Mouse (Mus musculus) kidney, embryonic 15.5 days (tissue): Measurements from ENCODE around the gene Hoxb3. TPM values are rescaled to one million over a fixed set of nuclear protein-coding genes. Genes with fewer than 3 reads are reported as not detected.

ENCODE experiments used
- ATAC-seq: fragments of 200-750 bp; cut with Nextera tagmentation; replicated peaks from 2 replicates; pipeline ENCODE4 v1.8.0; 2017; ENCODE audit warnings: moderate TSS enrichment; ENCODE audit not compliant: low FRiP score
- H3K27ac ChIP-seq: fragments of 300-500 bp; sonication (generic); 2 replicates; pipeline ENCODE4 v1.5.1; 2015; ENCODE audit warnings: mild to moderate bottlenecking, inconsistent platforms
- H3K27me3 ChIP-seq: fragments of 300-500 bp; sonication (generic); 2 replicates; pipeline ENCODE4 v1.6.1; 2015; ENCODE audit warnings: inconsistent platforms
- H3K36me3 ChIP-seq: fragments of 300-500 bp; sonication (generic); 2 replicates; pipeline ENCODE4 v1.6.1; 2015; ENCODE audit warnings: inconsistent platforms
- H3K4me1 ChIP-seq: fragments of 300-500 bp; sonication (generic); 2 replicates; pipeline ENCODE4 v1.6.1; 2015; ENCODE audit warnings: inconsistent platforms
- H3K4me2 ChIP-seq: fragments of 300-500 bp; sonication (generic); 2 replicates; pipeline ENCODE4 v1.6.1; 2015; ENCODE audit warnings: moderate library complexity, mild to moderate bottlenecking, inconsistent platforms
- H3K4me3 ChIP-seq: fragments of 300-500 bp; sonication (generic); replicated peaks from 2 replicates; pipeline ENCODE4 v1.5.1; 2015; ENCODE audit warnings: mild to moderate bottlenecking, inconsistent platforms
- H3K9ac ChIP-seq: fragments of 300-500 bp; sonication (generic); 2 replicates; pipeline ENCODE4 v1.6.1; 2015; ENCODE audit warnings: mild to moderate bottlenecking, inconsistent platforms
- H3K9me3 ChIP-seq: fragments of 300-500 bp; sonication (generic); replicated peaks from 2 replicates; pipeline ENCODE4 v1.6.1; 2016; ENCODE audit warnings: inconsistent platforms
- WGBS: fragments of 180-500 bp; shearing (Covaris S2); methylation state at CpG from one replicate; pipeline ENCODE4 v1.1.7; 2015; ENCODE audit warnings: mixed read lengths; 5-methylcytosine and 5-hydroxymethylcytosine counted together
- polyA plus RNA-seq: library from polyadenylated mRNA; unstranded; fragments of >200 nt; fragmentation: Nextera tagmentation; extraction: Ambion mirVana; gene quantifications from 2 replicates; pipeline ENCODE4 v1.2.1, GENCODE M21; 2015

Hoxb3 gene
- polyA plus RNA-seq, 1 experiment from 2014 or later, result 4.5 TPM

DNA sequence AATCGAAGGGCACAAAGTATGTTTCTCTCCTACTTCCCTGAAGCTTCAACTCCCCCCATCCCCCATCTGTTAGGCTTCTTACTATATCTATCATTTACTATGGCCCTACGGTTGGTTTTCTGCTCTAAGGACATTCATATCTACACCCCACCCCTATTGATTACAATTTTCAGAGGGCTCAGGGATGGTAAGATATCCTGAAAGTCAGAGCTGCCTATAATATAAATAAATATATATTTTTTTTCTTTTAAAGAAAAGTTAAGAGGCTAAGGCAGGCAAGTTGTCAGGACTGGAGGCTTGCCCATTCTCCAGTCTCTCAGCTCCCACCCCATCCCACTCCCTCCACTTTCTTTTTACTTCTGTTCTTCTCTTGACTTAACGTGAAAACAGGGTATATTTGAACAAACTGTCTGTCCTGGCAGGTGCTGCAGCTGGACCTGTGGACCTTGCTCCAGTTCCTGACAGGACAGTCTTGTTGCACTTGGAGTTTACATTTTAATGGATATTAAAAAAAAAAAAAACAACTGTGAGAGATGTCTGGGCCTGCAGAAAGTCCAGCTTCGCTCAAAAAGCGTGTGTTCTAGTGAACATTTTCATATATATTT lies 23.9 kb downstream of the Hoxb3 start:
- peak overlapping the region; percentile 76 for H3K4me2 ChIP-seq
- peaks cover 22% of the 10 kb centered on the region for H3K36me3 ChIP-seq
- H3K4me1 ChIP-seq, result peaks cover 93% of the 10 kb centered on the region
- peak overlapping the region; percentile 100 for H3K27ac ChIP-seq
- WGBS, result 42% methylated on average over 5 of the region's 5 CpGs
- no peak for ATAC-seq
- H3K4me3 ChIP-seq, result no peak overlapping the region
- H3K9ac ChIP-seq, result no peak overlapping the region
- no peaks in the 10 kb centered on the region for H3K9me3 ChIP-seq
- H3K27me3 ChIP-seq, result no peaks in the 10 kb centered on the region

DNA sequence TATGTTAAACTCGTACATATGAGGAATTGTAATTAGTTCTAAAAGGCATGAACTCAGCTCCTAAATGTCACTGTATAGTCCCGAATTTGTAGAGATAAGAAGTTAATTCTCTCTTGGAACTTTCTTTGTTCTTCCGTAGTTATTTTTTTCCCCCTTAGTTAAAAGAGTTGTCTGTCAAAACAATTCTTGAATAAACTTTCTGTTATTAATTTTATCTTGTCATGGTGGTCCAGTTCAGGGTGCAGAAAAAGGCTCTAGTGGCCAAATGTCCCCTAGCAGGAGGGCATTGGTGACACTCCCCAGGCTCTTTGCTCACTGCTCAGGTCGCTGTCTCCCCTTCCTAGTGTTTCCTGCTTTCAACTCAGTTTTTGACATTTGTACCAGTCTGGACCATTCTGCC lies 24.6 kb downstream of the Hoxb3 start:
- ATAC-seq, result no peak
- no peaks in the 10 kb centered on the region for H3K9me3 ChIP-seq
- peak overlapping the region; percentile 49 for H3K4me2 ChIP-seq
- H3K9ac ChIP-seq, result no peak overlapping the region
- no peaks in the 10 kb centered on the region for H3K27me3 ChIP-seq
- peaks cover 86% of the 10 kb centered on the region for H3K4me1 ChIP-seq
- H3K27ac ChIP-seq, result peak overlapping the region; percentile 99
- 14% methylated on average over 4 of the region's 4 CpGs for WGBS
- peaks cover 22% of the 10 kb centered on the region for H3K36me3 ChIP-seq
- no peak overlapping the region for H3K4me3 ChIP-seq

GRCm38 (mm10) chr11:96348141-96348928 lies 25.2 kb downstream of the Hoxb3 start:
- peaks cover 22% of the 10 kb centered on the region for H3K36me3 ChIP-seq
- peak overlapping the region; percentile 94 for H3K9ac ChIP-seq
- no peak for ATAC-seq
- 11% methylated on average over 21 of the region's 21 CpGs for WGBS
- no peaks in the 10 kb centered on the region for H3K9me3 ChIP-seq
- H3K4me2 ChIP-seq, result peak overlapping the region; percentile 49
- H3K4me3 ChIP-seq, result peak overlapping the region; percentile 18; the same call in 1 of the 2 replicates
- H3K27me3 ChIP-seq, result no peaks in the 10 kb centered on the region
- H3K4me1 ChIP-seq, result peaks cover 80% of the 10 kb centered on the region
- H3K27ac ChIP-seq, result peak overlapping the region; percentile 99

GRCm38 (mm10) chr11:96348988-96349387 lies 25.9 kb downstream of the Hoxb3 start:
- H3K4me3 ChIP-seq, result peak overlapping the region; percentile 25; the same call in 1 of the 2 replicates
- 11% methylated on average over 3 of the region's 3 CpGs for WGBS
- no peaks in the 10 kb centered on the region for H3K9me3 ChIP-seq
- peaks cover 73% of the 10 kb centered on the region for H3K4me1 ChIP-seq
- H3K27ac ChIP-seq, result peak overlapping the region; percentile 99
- peak overlapping the region; percentile 94 for H3K9ac ChIP-seq
- peaks cover 22% of the 10 kb centered on the region for H3K36me3 ChIP-seq
- no peak for ATAC-seq
- H3K4me2 ChIP-seq, result peak overlapping the region; percentile 49
- H3K27me3 ChIP-seq, result no peaks in the 10 kb centered on the region

GRCm38 (mm10) chr11:96349491-96350340 lies 26.6 kb downstream of the Hoxb3 start:
- peak overlapping the region; percentile 25 for H3K4me3 ChIP-seq
- no peak; the same call in 1 of the 2 replicates for ATAC-seq
- H3K36me3 ChIP-seq, result peaks cover 16% of the 10 kb centered on the region
- H3K9me3 ChIP-seq, result no peaks in the 10 kb centered on the region
- peak overlapping the region; percentile 49 for H3K4me2 ChIP-seq
- peak overlapping the region; percentile 94 for H3K9ac ChIP-seq
- H3K27me3 ChIP-seq, result no peaks in the 10 kb centered on the region
- WGBS, result 3% methylated on average over 14 of the region's 14 CpGs
- peak overlapping the region; percentile 99 for H3K27ac ChIP-seq
- H3K4me1 ChIP-seq, result peaks cover 71% of the 10 kb centered on the region

- peaks cover 14% of the 10 kb centered on the region for H3K36me3 ChIP-seq
- no peak for ATAC-seq
- peaks cover 71% of the 10 kb centered on the region for H3K4me1 ChIP-seq
- H3K4me3 ChIP-seq, result peak within 1 kb of the TSS; percentile 68
- H3K9me3 ChIP-seq, result no peaks in the 10 kb centered on the region
- peak within 1 kb of the TSS; percentile 94 for H3K9ac ChIP-seq
- peak within 1 kb of the TSS; percentile 81 for H3K4me2 ChIP-seq
- 14% methylated on average over 2 of the region's 2 CpGs for WGBS
- H3K27ac ChIP-seq, result peak within 1 kb of the TSS; percentile 99
- H3K27me3 ChIP-seq, result no peaks in the 10 kb centered on the region
Observed at GRCm38 (mm10) chr11:96350341-96350624, 27.2 kb downstream of the Hoxb3 start, which contains the start of gene Hoxb2. Hoxb2 (plus strand) TSS chr11:96350525.

DNA sequence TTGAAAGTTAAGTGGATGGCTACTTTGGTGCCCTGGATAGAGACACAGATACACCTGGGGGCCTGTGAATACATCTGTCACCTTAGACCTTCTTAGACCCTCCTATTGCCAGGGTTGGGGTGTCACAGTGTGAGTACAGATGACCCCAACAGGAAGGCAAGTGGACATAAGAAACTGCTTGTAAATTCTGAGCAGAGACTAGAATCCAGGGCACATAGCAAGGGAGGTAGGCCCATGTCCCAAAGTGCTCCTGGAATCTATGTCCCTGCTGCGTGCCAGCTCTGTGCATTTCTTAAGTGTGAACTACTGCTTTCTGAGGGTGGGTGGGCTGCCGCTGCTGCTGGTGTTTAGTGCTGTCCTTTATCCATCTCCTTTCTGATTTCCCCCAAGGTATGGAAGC lies 27.7 kb downstream of the Hoxb3 start:
- peaks cover 11% of the 10 kb centered on the region for H3K36me3 ChIP-seq
- peak overlapping the region; percentile 81 for H3K4me2 ChIP-seq
- 32% methylated on average over 2 of the region's 2 CpGs for WGBS
- peaks cover 68% of the 10 kb centered on the region for H3K4me1 ChIP-seq
- H3K4me3 ChIP-seq, result peak overlapping the region; percentile 68; the same call in 1 of the 2 replicates
- peak overlapping the region; percentile 99 for H3K27ac ChIP-seq
- H3K9ac ChIP-seq, result peak overlapping the region; percentile 94
- ATAC-seq, result no peak
- no peaks in the 10 kb centered on the region for H3K27me3 ChIP-seq
- no peaks in the 10 kb centered on the region for H3K9me3 ChIP-seq

DNA sequence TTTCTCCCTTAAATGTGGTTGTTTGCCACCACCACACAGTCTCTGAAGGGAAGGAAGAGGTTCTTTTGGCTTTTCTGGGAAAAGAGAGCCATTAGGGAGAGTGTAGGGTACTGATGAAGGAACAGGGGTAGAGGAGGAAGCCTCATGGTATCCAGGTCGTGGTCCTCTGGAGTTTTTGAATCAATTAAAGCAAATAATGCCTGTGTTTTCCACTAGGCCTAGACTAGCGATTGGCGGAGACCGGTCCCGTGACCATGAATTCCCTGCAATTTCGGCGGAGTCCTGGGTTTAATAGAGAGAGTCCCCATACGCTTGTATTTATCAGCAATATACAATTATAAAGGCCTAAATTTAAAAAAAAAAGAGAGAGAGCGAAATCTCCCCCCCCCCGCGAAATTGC lies 28.2 kb downstream of the Hoxb3 start:
- peaks cover 68% of the 10 kb centered on the region for H3K4me1 ChIP-seq
- no peaks in the 10 kb centered on the region for H3K27me3 ChIP-seq
- 5% methylated on average over 11 of the region's 11 CpGs for WGBS
- H3K9me3 ChIP-seq, result no peaks in the 10 kb centered on the region
- peak overlapping the region; percentile 94 for H3K9ac ChIP-seq
- no peak for ATAC-seq
- H3K4me3 ChIP-seq, result peak overlapping the region; percentile 68
- H3K27ac ChIP-seq, result peak overlapping the region; percentile 99
- peaks cover 6% of the 10 kb centered on the region; the same call in 1 of the 2 replicates for H3K36me3 ChIP-seq
- peak overlapping the region; percentile 81 for H3K4me2 ChIP-seq

- 1% methylated on average over 21 of the region's 22 CpGs for WGBS
- Histone ChIP-seq H3K9me3 (no peaks in the 10 kb centered on the region), H3K4me1 (peaks cover 63% of the 10 kb centered on the region), H3K4me3 (peak overlapping the region; percentile 68), H3K36me3 (peaks cover under 1% of the 10 kb centered on the region; the same call in 1 of the 2 replicates), H3K9ac (peak overlapping the region; percentile 94), H3K27ac (peak overlapping the region; percentile 99), H3K27me3 (no peaks in the 10 kb centered on the region), H3K4me2 (peak overlapping the region; percentile 81)
- peak; percentile 31 for ATAC-seq
Observed at GRCm38 (mm10) chr11:96351831-96352230, 28.7 kb downstream of the Hoxb3 start.

DNA sequence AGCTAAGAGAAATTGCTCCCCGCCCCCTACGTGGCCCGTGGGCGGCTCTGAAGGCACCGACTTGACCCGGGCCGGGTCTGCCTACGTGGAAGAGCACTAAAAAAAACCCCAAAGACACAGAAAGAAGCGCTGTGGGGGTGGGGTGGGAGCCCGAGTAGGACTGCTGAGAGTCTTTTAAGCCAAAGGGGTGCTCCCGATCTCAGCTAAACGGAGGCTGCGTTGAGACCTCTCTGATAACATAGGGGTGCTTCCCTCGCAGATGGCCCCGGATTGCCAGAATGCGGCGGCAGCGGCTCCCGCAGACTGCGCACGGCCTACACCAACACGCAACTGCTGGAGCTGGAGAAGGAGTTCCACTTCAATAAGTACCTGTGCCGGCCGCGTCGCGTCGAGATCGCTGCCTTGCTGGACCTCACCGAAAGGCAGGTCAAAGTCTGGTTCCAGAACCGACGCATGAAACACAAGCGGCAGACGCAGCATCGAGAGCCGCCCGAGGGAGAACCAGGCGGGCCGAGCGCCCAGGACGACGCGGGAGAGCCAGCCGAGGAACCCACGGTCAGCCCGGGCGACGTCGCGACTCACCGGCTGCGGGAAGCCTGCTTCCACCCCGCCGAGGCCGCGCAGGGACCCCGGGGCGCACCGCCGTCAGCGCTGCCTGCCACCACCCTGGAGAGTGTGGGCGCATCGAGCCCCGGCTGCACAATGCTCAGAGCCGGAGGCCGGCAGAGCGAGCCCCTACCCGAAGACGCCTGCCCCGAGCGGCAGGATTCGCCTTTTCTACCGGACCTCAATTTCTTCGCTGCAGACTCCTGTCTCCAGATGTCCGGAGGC lies 29.8 kb downstream of the Hoxb3 start:
- peak overlapping the region; percentile 99 for H3K27ac ChIP-seq
- H3K27me3 ChIP-seq, result no peaks in the 10 kb centered on the region
- peak overlapping the region; percentile 94 for H3K9ac ChIP-seq
- under 1% methylated on average over 75 of the region's 75 CpGs for WGBS
- H3K36me3 ChIP-seq, result no peaks in the 10 kb centered on the region
- H3K4me1 ChIP-seq, result peaks cover 56% of the 10 kb centered on the region
- H3K4me2 ChIP-seq, result peak overlapping the region; percentile 81
- no peaks in the 10 kb centered on the region for H3K9me3 ChIP-seq
- peak overlapping the region; percentile 68 for H3K4me3 ChIP-seq
- ATAC-seq, result no peak

- Histone ChIP-seq H3K27me3 (no peaks in the 10 kb centered on the region), H3K4me2 (peak overlapping the region; percentile 81), H3K36me3 (no peaks in the 10 kb centered on the region), H3K9ac (peak overlapping the region; percentile 94), H3K4me1 (peaks cover 50% of the 10 kb centered on the region), H3K9me3 (no peaks in the 10 kb centered on the region), H3K4me3 (peak overlapping the region; percentile 68), H3K27ac (peak overlapping the region; percentile 99)
- ATAC-seq, result no peak
- 2% methylated on average over 14 of the region's 14 CpGs for WGBS
Observed at GRCm38 (mm10) chr11:96353522-96353841, 30.4 kb downstream of the Hoxb3 start.
